Mouse (Mus musculus) embryonic fibroblast, embryonic 13.5 days (primary cell): ENCODE data around the gene Pdcd5.

Experiments used
- CTCF ChIP-seq: IDR thresholded peaks from 2 replicates; pipeline ENCODE4 v1.5.1; 2011; ENCODE audit warnings: mild to moderate bottlenecking, control low read depth, low read length, moderate library complexity, borderline replicate concordance; ENCODE audit not compliant: insufficient read depth
- POLR2A ChIP-seq: IDR thresholded peaks from 2 replicates; pipeline ENCODE4 v1.6.1; 2011; ENCODE audit warnings: low read depth, mild to moderate bottlenecking, control low read depth, low read length, moderate library complexity

GRCm38 (mm10) chr7:35627371-35627770 is 19.9 kb downstream of the Pdcd5 start:
- TF ChIP-seq POLR2A (no peak), CTCF (no peak)
